Mouse (Mus musculus): Measurements from ENCODE around the gene Pih1d2.

The Pih1d2 gene

GRCm38 (mm10) chr9:50616766-50617603, at the start of gene Pih1d2, which contains the start of gene Nkapd1:
Gene Pih1d2, plus strand, starts transcription at chr9:50617321.
Gene Nkapd1, minus strand, starts transcription at chr9:50617464.
- DNase-seq (ENCODE audit: low spot score in 2 of 2), result peak; percentile 76 to 88

- no peak for DNase-seq (ENCODE audit: low spot score in 2 of 2)
Measured at GRCm38 (mm10) chr9:50567372-50567771, 49.7 kb upstream of the Pih1d2 start.

GRCm38 (mm10) chr9:50567881-50568280, 49.2 kb upstream of the Pih1d2 start:
- DNase-seq (ENCODE audit: low spot score in 2 of 2), result no peak

GRCm38 (mm10) chr9:50569599-50570525, 47.3 kb upstream of the Pih1d2 start:
- no peak for DNase-seq (ENCODE audit: low spot score in 2 of 2)

GRCm38 (mm10) chr9:50580370-50580769, 36.8 kb upstream of the Pih1d2 start:
- no peak for DNase-seq (ENCODE audit: low spot score in 2 of 2)

GRCm38 (mm10) chr9:50585145-50585818, 31.8 kb upstream of the Pih1d2 start:
- DNase-seq (ENCODE audit: low spot score in 2 of 2), result no peak

- no peak for DNase-seq (ENCODE audit: low spot score in 2 of 2)
Measured at GRCm38 (mm10) chr9:50586955-50587354, 30.2 kb upstream of the Pih1d2 start.

- DNase-seq (ENCODE audit: low spot score in 2 of 2), result no peak
Measured at GRCm38 (mm10) chr9:50590856-50591518, 26.1 kb upstream of the Pih1d2 start.

- DNase-seq (ENCODE audit: low spot score in 2 of 2), result no peak
Measured at GRCm38 (mm10) chr9:50592955-50593354, 24.2 kb upstream of the Pih1d2 start.

GRCm38 (mm10) chr9:50593544-50593943, 23.6 kb upstream of the Pih1d2 start:
- peak; percentile 12 to 56 for DNase-seq (ENCODE audit: low spot score in 2 of 2)

GRCm38 (mm10) chr9:50594794-50595417, 22.2 kb upstream of the Pih1d2 start:
- no peak for DNase-seq (ENCODE audit: low spot score in 2 of 2)

- no peak for DNase-seq (ENCODE audit: low spot score in 2 of 2)
Measured at GRCm38 (mm10) chr9:50596973-50597372, 20.1 kb upstream of the Pih1d2 start.

GRCm38 (mm10) chr9:50601536-50601935, 15.6 kb upstream of the Pih1d2 start:
- DNase-seq (ENCODE audit: low spot score in 2 of 2), result no peak

- no peak for DNase-seq (ENCODE audit: low spot score in 2 of 2)
Measured at GRCm38 (mm10) chr9:50602055-50602845, 14.9 kb upstream of the Pih1d2 start.

GRCm38 (mm10) chr9:50603189-50603997, 13.7 kb upstream of the Pih1d2 start, which contains the start of the genes Sdhd and Timm8b:
Gene Sdhd, minus strand, starts transcription at chr9:50603812.
Gene Timm8b, plus strand, starts transcription at chr9:50603910.
- DNase-seq (ENCODE audit: low spot score in 2 of 2), result peak; percentile 85 to 90

- DNase-seq (ENCODE audit: low spot score in 2 of 2), result no peak
Measured at GRCm38 (mm10) chr9:50603998-50604324, 13.2 kb upstream of the Pih1d2 start.

- DNase-seq (ENCODE audit: low spot score in 2 of 2), result no peak
Measured at GRCm38 (mm10) chr9:50604338-50604737, 12.8 kb upstream of the Pih1d2 start.

- DNase-seq (ENCODE audit: low spot score in 2 of 2), result no peak
Measured at GRCm38 (mm10) chr9:50612115-50612514, 5.0 kb upstream of the Pih1d2 start.

- DNase-seq (ENCODE audit: low spot score in 2 of 2), result no peak
Measured at GRCm38 (mm10) chr9:50616161-50616560, 960 bp upstream of the Pih1d2 start.
